Mouse (Mus musculus) C2C12 (cell line): ENCODE measurements around the gene Birc2.

Experiments
- CEBPB ChIP-seq: IDR thresholded peaks from one replicate; pipeline ENCODE4 v1.6.1; 2011; ENCODE audit warnings: low read depth, mild to moderate bottlenecking, control low read depth, moderate library complexity
- CTCF ChIP-seq: IDR thresholded peaks from one replicate; pipeline ENCODE4 v1.5.1; 2011; ENCODE audit not compliant: control insufficient read depth, insufficient read depth, insufficient read length
- FOSL1 ChIP-seq: IDR thresholded peaks from one replicate; pipeline ENCODE4 v1.8.0; 2011; ENCODE audit warnings: mild to moderate bottlenecking, low read length; ENCODE audit not compliant: poor library complexity, insufficient read depth, severe bottlenecking
- MAX ChIP-seq: IDR thresholded peaks from one replicate; pipeline ENCODE4 v1.6.1; 2011; ENCODE audit warnings: mild to moderate bottlenecking, control low read depth
- MYOD1 ChIP-seq: IDR thresholded peaks from one replicate; pipeline ENCODE4 v1.6.1; 2011; ENCODE audit warnings: low read depth; ENCODE audit not compliant: control insufficient read depth, insufficient read length
- USF1 ChIP-seq: IDR thresholded peaks from one replicate; pipeline ENCODE4 v1.6.1; 2011; ENCODE audit warnings: low read depth, mild to moderate bottlenecking, control low read depth, moderate library complexity

GRCm38 (mm10) chr9:7872044-7872774, 35.3 kb upstream of the Birc2 start:
- TF ChIP-seq CTCF (no peak), MAX (no peak), CEBPB (no peak), USF1 (no peak), FOSL1 (no peak), MYOD1 (no peak)
